Mouse (Mus musculus) megakaryocyte, embryonic 14.5 days (primary cell): ENCODE results near the gene Gm28079. TPM values are rescaled to one million over a fixed set of nuclear protein-coding genes. Genes with fewer than 3 reads are reported as not detected.
"Not testable (repeated sequence)": the region's sequence is repeated elsewhere in the genome, so short reads cannot be mapped to it uniquely, and the experiment has no call there.

Experiments used
- H3K27me3 ChIP-seq: replicated peaks from 2 replicates; pipeline ENCODE3; 2012; ENCODE audit warnings: inconsistent platforms
- H3K36me3 ChIP-seq: replicated peaks from 2 replicates; pipeline ENCODE3; 2012; ENCODE audit warnings: low read length, inconsistent platforms, mixed read lengths
- H3K4me1 ChIP-seq: 2 replicates; pipeline ENCODE4 v1.6.1; 2012; ENCODE audit warnings: inconsistent platforms
- H3K4me3 ChIP-seq: replicated peaks from 2 replicates; pipeline ENCODE3; 2012; ENCODE audit warnings: moderate library complexity, mild to moderate bottlenecking, inconsistent platforms
- H3K9me3 ChIP-seq: 2 replicates; pipeline ENCODE4 v1.6.1; 2012; ENCODE audit warnings: inconsistent platforms
- polyA plus RNA-seq: library from polyadenylated mRNA; stranded (reverse); fragments of >175 nt; gene quantifications from 2 replicates; pipeline ENCODE4 v1.2.3, GENCODE M21; 2012; ENCODE audit warnings: low replicate concordance; ENCODE audit not compliant: insufficient read depth

The Gm28079 gene
- not detected in 2 replicates for polyA plus RNA-seq

GRCm38 (mm10) chrY:70014799-70015198 is at the start of gene Gm28079:
Gene Gm28079, minus strand, starts transcription at chrY:70014899.
- H3K27me3 ChIP-seq, H3K4me3 ChIP-seq, H3K4me1 ChIP-seq, H3K36me3 ChIP-seq, H3K9me3 ChIP-seq: not testable (repeated sequence)
